Mouse (Mus musculus) adrenal gland, postnatal 25 days (tissue): ENCODE results near the gene Gab1. TPM values are rescaled to one million over a fixed set of nuclear protein-coding genes. Genes with fewer than 3 reads are reported as not detected.

ENCODE experiments used
- DNase-seq: peaks from one replicate; pipeline ENCODE4 v3.0.0; 2021; ENCODE audit warnings: mixed read lengths
- total RNA-seq: library from RNA; stranded (reverse); gene quantifications from 2 replicates; pipeline ENCODE4 v1.2.3, GENCODE M21; 2021

The Gab1 gene
- total RNA-seq, 1 experiment from 2014 or later = 24.9 TPM

GRCm38 (mm10) chr8:80739155-80739924, 141.0 kb downstream of the Gab1 start, which contains the start of gene Smarca5:
Gene Smarca5 (minus strand): TSS chr8:80739497.
- DNase-seq = peak; percentile 96

DNA sequence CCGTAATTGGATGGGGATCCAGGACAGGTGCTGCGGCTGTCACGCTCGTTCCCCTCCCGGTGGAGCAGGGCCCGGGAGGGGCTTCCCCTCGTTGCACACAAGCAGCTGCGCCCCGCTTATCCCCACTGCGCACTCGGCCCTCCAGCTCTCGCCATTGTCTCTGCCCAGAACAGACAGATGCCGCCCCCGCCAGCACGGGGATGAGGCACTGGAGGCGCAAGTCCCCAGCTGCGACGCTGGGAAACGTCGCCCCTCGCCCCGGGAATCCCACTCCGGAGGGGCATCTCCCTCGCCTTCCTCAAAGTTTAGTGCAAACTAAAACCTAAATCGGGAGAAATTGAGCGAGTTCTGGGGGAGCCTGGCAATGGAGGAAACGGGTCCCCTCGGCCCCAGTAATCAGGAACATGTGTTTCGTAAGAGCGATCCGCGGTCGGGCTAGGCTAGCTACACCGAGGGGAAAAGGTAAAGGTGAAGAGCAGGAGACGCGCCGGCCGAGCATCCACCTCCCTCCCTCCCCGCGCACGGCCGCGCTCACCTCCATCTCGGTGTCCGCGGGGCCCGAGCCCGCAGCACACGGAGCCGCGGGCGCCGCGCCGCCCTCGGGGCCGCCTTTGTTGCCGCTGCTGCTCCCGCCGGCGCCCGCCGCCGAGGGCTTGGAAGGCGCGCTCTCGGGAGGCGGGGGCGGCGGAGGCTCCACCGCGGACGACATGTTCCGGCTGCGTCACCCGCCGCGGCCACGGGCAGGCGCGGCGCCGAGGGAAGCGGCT, 141.7 kb downstream of the Gab1 start:
- peak; percentile 53 for DNase-seq

DNA sequence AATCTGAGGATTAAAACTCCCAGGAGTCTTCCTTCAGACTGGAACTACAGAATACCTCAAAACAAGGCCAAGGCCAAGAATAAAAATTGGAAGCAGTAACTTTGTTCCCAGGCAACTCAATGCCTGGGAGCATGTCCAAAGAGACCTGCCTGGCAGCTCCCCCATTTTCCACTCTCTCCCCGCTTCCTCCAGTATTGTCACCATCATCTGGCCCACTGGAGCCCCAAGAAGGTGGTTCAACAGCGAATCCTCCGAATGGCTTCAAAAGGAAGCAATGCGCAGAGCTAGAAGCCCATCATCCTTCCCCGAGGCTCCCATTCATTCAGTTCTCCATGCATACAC, 142.3 kb downstream of the Gab1 start:
- DNase-seq = peak; percentile 41

DNA sequence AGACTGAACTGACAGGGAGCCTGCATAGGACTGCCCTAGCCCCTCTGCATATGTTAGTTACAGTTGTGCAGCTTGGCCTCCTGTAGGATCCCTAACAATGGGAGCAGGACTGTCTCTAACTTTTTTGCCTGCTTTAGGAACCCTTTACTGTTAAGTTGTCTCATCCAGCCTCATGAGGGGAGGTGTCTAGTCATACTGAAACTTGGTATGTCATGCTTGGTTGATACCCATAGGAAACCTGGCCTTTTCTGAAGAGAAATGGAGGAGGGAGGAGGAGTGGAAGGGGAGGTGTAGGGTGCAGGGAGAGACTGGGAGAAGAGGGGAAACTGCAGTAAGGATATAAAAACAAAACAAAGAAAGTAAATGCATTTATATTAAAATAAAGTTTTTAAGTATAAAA, 148.0 kb downstream of the Gab1 start:
- DNase-seq = no peak

DNA sequence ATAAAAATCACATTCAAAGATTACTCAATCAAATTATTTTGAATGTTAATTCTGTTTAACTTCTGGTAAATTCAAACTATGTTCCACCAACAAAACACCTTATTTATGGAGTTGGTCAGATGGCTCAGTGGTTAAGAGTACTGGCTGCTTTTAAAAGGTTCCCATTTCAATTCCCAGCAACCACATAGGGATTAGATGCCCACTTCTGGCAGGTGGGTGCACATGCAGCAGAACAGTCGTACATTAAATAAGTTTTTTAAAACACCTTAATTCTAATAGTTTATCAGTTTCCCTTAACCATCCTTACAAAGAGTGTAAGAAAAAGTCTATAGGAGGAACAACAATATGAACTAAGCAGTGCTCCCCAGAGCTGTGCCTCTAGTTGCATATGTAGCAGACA, 165.9 kb downstream of the Gab1 start:
- no peak for DNase-seq

Other genes starting within 250 kb of the Gab1 start
- gene Smarca5, start 141.0 kb downstream of the Gab1 start, total RNA-seq = 61.4 and 77.5 TPM in 2 replicates
- 22.5 and 24.7 TPM in 2 replicates for gene Usp38, start 134.4 kb upstream of the Gab1 start, total RNA-seq